Mouse (Mus musculus) monocyte, adult 5-6 weeks (primary cell): ENCODE results near the gene Dcun1d4. TPM values are rescaled to one million over a fixed set of nuclear protein-coding genes. Genes with fewer than 3 reads are reported as not detected.
"Not testable (repeated sequence)": the region's sequence is repeated elsewhere in the genome, so short reads cannot be mapped to it uniquely, and the experiment has no call there.

Source experiments
- ATAC-seq: fragments of 153-309, 156-312 bp; replicated peaks from 2 replicates; pipeline ENCODE4 v1.8.0; 2017; ENCODE audit warnings: mild to moderate bottlenecking; ENCODE audit not compliant: low TSS enrichment, insufficient number of reproducible peaks, severe bottlenecking, poor library complexity, low FRiP score
- total RNA-seq: library from RNA; stranded (forward); fragments of 200-1000, 200-491, 200-594 nt; gene quantifications from 3 replicates; pipeline ENCODE4 v1.2.3, GENCODE M21; 2017

Dcun1d4 gene
- total RNA-seq, 1 experiment from 2014 or later, result 4.2 TPM

GRCm38 (mm10) chr5:73572846-73573245, 92.0 kb downstream of the Dcun1d4 start:
- no peak for ATAC-seq

- no peak for ATAC-seq
Observed at GRCm38 (mm10) chr5:73573789-73574188, 93.0 kb downstream of the Dcun1d4 start.

GRCm38 (mm10) chr5:73574616-73575015, 93.8 kb downstream of the Dcun1d4 start:
- no peak for ATAC-seq

DNA sequence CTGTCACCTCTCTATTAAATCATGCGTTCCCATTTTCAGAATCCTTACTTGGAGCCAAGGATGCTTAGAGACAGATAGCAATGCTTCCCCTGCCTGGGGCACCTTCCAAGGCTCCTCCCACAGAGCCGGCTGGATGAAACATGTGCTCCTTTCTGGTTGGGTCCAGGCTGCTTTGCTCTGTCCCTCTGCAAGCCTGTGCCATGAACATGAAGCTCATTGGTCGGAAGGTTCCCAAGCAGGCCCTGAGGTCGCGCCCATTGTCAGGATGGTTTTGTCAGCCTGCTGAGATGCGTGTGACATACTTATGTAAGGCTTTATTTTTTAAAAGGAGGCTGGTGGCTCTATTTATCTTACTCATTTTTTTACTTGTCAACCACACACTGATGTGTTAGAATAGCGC, 95.9 kb downstream of the Dcun1d4 start:
- no peak for ATAC-seq

DNA sequence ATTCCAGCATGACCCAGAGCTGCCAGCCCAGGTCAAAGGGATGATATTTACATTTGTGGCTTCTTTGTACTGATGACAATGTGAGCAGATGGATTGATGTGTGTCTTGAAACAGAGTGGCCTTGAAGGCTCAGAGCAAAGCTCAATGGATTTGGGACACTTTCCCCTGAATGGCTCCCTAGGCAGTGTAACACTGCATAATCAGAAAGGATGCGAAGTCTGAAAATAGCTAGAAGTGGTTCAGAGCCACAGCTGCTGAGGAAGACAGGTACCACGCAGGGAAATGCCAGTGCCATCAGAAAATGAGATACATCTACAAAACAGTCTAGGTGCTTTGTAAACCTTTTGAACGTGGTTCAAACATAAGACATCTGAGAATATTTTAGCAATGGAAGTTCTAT, 97.3 kb downstream of the Dcun1d4 start:
- ATAC-seq, result no peak

DNA sequence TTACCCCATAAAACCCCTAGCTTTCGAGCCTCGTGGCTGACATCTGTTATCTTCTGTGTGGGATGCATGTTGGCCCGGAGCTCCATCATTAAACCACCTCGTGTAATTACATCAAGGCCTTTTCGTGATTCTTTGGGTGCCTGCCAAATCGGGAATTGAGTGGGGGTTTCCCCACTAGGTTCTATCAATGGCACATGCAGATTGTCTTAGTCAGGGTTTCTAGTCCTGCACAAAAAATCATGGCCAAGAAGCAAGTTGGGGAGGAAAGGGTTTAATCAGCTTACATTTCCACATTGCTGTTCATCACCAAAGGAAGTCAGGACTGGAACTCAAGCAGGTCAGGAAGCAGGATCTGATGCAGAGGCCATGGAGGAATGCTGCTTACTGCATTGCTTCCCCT, 103.2 kb downstream of the Dcun1d4 start:
- ATAC-seq, result not testable (repeated sequence)

- no peak for ATAC-seq
Observed at GRCm38 (mm10) chr5:73585212-73586115, 104.7 kb downstream of the Dcun1d4 start.

DNA sequence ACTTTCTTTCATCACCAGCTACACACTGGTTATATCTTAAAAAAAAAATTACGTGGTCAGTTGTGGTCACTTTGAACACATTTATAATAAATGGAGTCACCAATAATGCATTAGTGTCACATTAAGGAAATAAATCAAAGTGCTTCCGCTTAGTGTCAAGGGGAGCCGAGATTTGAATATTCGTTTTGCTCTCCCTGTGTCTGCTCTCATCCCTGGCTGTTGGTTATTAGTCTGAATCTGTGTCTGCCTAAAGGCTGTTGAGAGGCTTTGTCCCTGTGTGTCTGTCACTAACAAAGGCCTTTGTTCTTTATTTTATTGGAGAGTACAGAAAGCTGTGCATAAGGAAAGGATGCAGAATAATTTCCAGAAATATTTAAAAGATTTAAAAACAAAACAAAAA, 105.8 kb downstream of the Dcun1d4 start:
- no peak for ATAC-seq

DNA sequence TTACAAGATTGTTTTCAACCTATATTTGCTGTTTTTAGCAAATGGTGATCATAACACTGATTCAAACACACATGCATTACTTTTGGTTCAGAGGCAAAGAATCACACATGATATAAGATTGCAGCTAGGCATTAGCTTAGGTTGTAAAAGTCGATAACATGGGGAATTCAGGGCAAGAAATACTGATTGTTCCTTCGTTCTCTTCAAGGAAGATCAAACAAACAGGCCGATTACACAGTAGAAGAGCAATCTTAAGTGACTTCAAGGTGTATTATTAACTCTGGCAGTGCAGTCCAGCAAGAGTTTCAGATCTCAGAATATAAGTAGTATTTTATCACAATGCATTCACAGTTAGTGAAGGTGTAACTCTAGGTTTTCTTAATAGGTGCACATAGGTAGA, 106.3 kb downstream of the Dcun1d4 start:
- ATAC-seq, result no peak

- ATAC-seq, result no peak
Observed at GRCm38 (mm10) chr5:73598943-73599695, 118.3 kb downstream of the Dcun1d4 start.

DNA sequence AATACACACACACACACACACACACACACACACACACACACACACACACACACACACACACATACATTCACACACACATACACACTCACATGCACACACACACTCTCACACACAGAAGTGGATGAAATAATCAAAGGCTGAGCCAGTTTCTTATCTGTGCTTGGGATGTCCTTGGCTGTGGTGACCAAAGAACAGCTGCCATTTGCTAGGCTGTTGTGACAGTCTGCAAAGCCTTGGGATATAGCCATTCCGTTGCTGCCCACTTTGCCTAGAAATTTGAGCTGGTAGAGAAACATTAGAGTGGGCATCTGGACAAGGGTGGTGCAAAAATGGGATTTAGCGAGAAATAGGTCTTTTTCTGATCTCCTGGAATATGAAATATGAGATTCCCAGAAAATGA, 119.2 kb downstream of the Dcun1d4 start:
- no peak for ATAC-seq

DNA sequence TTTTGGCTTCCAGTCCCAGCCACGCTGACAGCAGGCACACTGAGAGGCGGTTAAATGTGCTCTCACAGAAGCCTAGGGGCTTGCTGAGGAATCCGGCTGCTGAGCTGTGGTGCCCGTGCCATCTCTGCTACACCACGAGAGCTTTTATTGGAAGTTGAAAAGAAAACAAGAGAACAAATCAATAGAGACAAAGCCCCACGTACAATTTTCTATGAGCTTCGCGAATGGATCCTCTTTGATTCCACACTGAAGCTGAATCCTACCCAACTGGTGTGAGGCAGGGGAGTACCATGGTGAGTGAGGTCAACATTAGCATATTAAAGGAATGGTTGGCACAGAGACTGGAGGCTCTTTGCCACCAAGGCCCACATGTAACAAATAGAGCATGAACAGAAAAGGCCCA, 120.6 kb downstream of the Dcun1d4 start:
- ATAC-seq, result no peak

GRCm38 (mm10) chr5:73602865-73603264, 122.1 kb downstream of the Dcun1d4 start:
- ATAC-seq, result no peak

DNA sequence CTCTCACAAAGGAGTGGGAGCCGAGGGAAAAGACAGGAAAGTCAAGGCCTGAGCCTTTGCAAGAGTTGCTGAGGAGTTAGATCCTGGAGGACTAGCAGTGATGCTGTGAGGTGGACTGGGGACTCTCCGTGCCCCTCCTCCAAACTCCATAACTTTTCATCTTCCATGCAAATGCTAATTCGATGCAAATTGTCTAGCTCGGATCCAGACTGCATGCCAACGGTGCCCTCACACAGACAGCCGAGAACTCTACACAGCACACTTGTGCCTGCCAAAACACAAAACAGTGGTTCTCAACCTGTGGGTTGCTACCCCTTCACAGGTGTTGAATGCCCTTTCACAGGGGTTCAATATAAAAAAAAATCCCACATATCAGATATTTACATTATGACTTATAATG, 123.7 kb downstream of the Dcun1d4 start:
- no peak for ATAC-seq

GRCm38 (mm10) chr5:73604964-73605363, 124.2 kb downstream of the Dcun1d4 start:
- ATAC-seq, result no peak

Other genes with a start within 250 kb of the Dcun1d4 start
- 123 to 248 TPM (median 154 TPM) in 3 replicates for gene Fryl, start 224.4 kb upstream of the Dcun1d4 start, total RNA-seq
- 252 to 293 TPM (median 259 TPM) in 3 replicates for gene Ociad1, start 188.2 kb upstream of the Dcun1d4 start, total RNA-seq
- gene Ociad2, start 140.0 kb upstream of the Dcun1d4 start, total RNA-seq, result 0.68 TPM in 1 of 3 replicates, not detected in the others
- gene Cwh43, start 74.9 kb upstream of the Dcun1d4 start, total RNA-seq, result not detected in 3 replicates
- gene Lrrc66, start 151.5 kb downstream of the Dcun1d4 start, total RNA-seq, result not detected in 3 replicates
- gene Sgcb, start 166.8 kb downstream of the Dcun1d4 start, total RNA-seq, result 0.67 to 3.4 TPM (median 2.3 TPM) in 3 replicates
- 0.53 to 0.67 TPM in 2 of 3 replicates, not detected in the other for gene Spata18, start 170.4 kb downstream of the Dcun1d4 start, total RNA-seq